Mouse (Mus musculus) limb, embryonic 10.5 days (tissue): ENCODE results near the gene Mpdz. TPM values are rescaled to one million over a fixed set of nuclear protein-coding genes. Genes with fewer than 3 reads are reported as not detected.

Experiments used
- DNase-seq: peaks from one replicate; pipeline ENCODE4 v3.0.0-alpha.2; 2017; ENCODE audit warnings: low spot score
- H3K27ac ChIP-seq: fragments of 300-500 bp; sonication (generic); 2 replicates; pipeline ENCODE4 v1.5.1; 2016; ENCODE audit warnings: mild to moderate bottlenecking
- H3K27me3 ChIP-seq: fragments of 300-500 bp; sonication (generic); 2 replicates; pipeline ENCODE4 v1.6.1; 2016; ENCODE audit warnings: low read depth, mild to moderate bottlenecking; ENCODE audit not compliant: poor library complexity, severe bottlenecking
- H3K36me3 ChIP-seq: fragments of 300-500 bp; sonication (generic); 2 replicates; pipeline ENCODE4 v1.6.1; 2016; ENCODE audit warnings: mild to moderate bottlenecking, moderate library complexity
- H3K4me1 ChIP-seq: fragments of 300-500 bp; sonication (generic); 2 replicates; pipeline ENCODE4 v1.6.1; 2016
- H3K4me3 ChIP-seq: fragments of 300-500 bp; sonication (generic); 2 replicates; pipeline ENCODE4 v1.5.1; 2016; ENCODE audit warnings: mild to moderate bottlenecking, moderate library complexity
- H3K9me3 ChIP-seq: fragments of 300-500 bp; sonication (generic); replicated peaks from 2 replicates; pipeline ENCODE4 v1.6.1; 2016; ENCODE audit warnings: mild to moderate bottlenecking
- WGBS: fragments of 180-500 bp; shearing (Covaris S2); methylation state at CpG from one replicate; pipeline ENCODE4 v1.1.7; 2016; 5-methylcytosine and 5-hydroxymethylcytosine counted together
- polyA plus RNA-seq: library from polyadenylated mRNA; unstranded; fragments of >200 nt; fragmentation: Nextera tagmentation; extraction: Ambion mirVana; gene quantifications from 2 replicates; pipeline ENCODE4 v1.2.1, GENCODE M21; 2016

Gene Mpdz
- polyA plus RNA-seq, result 37.3 and 44.5 TPM in 2 replicates

- Histone ChIP-seq H3K36me3 (no peaks in the 10 kb centered on the region), H3K27me3 (no peaks in the 10 kb centered on the region; the same call in 1 of the 2 replicates), H3K27ac (peak within 1 kb of the TSS; percentile 100), H3K9me3 (no peaks in the 10 kb centered on the region), H3K4me3 (peak within 1 kb of the TSS; percentile 81), H3K4me1 (peaks cover 19% of the 10 kb centered on the region; the same call in 1 of the 2 replicates)
- under 1% methylated on average over 79 of the region's 97 CpGs for WGBS
- DNase-seq, result peak; percentile 83
Observed at GRCm38 (mm10) chr4:81442078-81442981, at the start of gene Mpdz. Gene Mpdz, minus strand, starts transcription at chr4:81442815.

- Histone ChIP-seq H3K27ac (no peak overlapping the region), H3K4me1 (no peaks in the 10 kb centered on the region), H3K36me3 (no peaks in the 10 kb centered on the region), H3K9me3 (no peaks in the 10 kb centered on the region), H3K4me3 (no peak overlapping the region), H3K27me3 (no peaks in the 10 kb centered on the region)
- WGBS, result 82% methylated on average over 2 of the region's 2 CpGs
- no peak for DNase-seq
Observed at GRCm38 (mm10) chr4:81490556-81490955, 47.9 kb upstream of the Mpdz start.

GRCm38 (mm10) chr4:81484603-81485002, 42.0 kb upstream of the Mpdz start:
- Histone ChIP-seq H3K4me1 (peaks cover 4% of the 10 kb centered on the region; the same call in 1 of the 2 replicates), H3K27ac (no peak overlapping the region), H3K4me3 (no peak overlapping the region), H3K36me3 (no peaks in the 10 kb centered on the region), H3K9me3 (no peaks in the 10 kb centered on the region), H3K27me3 (no peaks in the 10 kb centered on the region)
- 79% methylated on average over 7 of the region's 7 CpGs for WGBS
- DNase-seq, result no peak

GRCm38 (mm10) chr4:81483887-81484602, 41.4 kb upstream of the Mpdz start:
- Histone ChIP-seq H3K27ac (no peak overlapping the region), H3K4me3 (no peak overlapping the region), H3K9me3 (no peaks in the 10 kb centered on the region), H3K27me3 (no peaks in the 10 kb centered on the region), H3K4me1 (peaks cover 4% of the 10 kb centered on the region; the same call in 1 of the 2 replicates), H3K36me3 (no peaks in the 10 kb centered on the region)
- DNase-seq, result no peak
- 84% methylated on average over 18 of the region's 18 CpGs for WGBS

GRCm38 (mm10) chr4:81483159-81483558, 40.5 kb upstream of the Mpdz start:
- H3K4me1 ChIP-seq, result peaks cover 4% of the 10 kb centered on the region; the same call in 1 of the 2 replicates
- H3K4me3 ChIP-seq, result no peak overlapping the region
- no peak for DNase-seq
- no peaks in the 10 kb centered on the region for H3K9me3 ChIP-seq
- H3K27me3 ChIP-seq, result no peaks in the 10 kb centered on the region
- 28% methylated on average over 6 of the region's 6 CpGs for WGBS
- H3K36me3 ChIP-seq, result no peaks in the 10 kb centered on the region
- no peak overlapping the region for H3K27ac ChIP-seq

GRCm38 (mm10) chr4:81466821-81467220, 24.2 kb upstream of the Mpdz start:
- Histone ChIP-seq H3K27ac (no peak overlapping the region), H3K4me3 (no peak overlapping the region), H3K4me1 (no peaks in the 10 kb centered on the region), H3K9me3 (no peaks in the 10 kb centered on the region), H3K36me3 (no peaks in the 10 kb centered on the region), H3K27me3 (no peaks in the 10 kb centered on the region)
- DNase-seq, result no peak
- WGBS, result 89% methylated on average over 4 of the region's 4 CpGs

- Histone ChIP-seq H3K36me3 (no peaks in the 10 kb centered on the region), H3K9me3 (no peaks in the 10 kb centered on the region), H3K4me1 (no peaks in the 10 kb centered on the region), H3K27me3 (no peaks in the 10 kb centered on the region), H3K4me3 (no peak overlapping the region), H3K27ac (no peak overlapping the region)
- WGBS, result 87% methylated on average over 3 of the region's 3 CpGs
- no peak for DNase-seq
Observed at GRCm38 (mm10) chr4:81465172-81465571, 22.6 kb upstream of the Mpdz start.

GRCm38 (mm10) chr4:81462253-81462652, 19.6 kb upstream of the Mpdz start:
- 80% methylated on average over 4 of the region's 4 CpGs for WGBS
- DNase-seq, result no peak
- Histone ChIP-seq H3K4me1 (no peaks in the 10 kb centered on the region), H3K27me3 (no peaks in the 10 kb centered on the region), H3K27ac (no peak overlapping the region), H3K4me3 (no peak overlapping the region), H3K36me3 (no peaks in the 10 kb centered on the region), H3K9me3 (no peaks in the 10 kb centered on the region)

GRCm38 (mm10) chr4:81458921-81459320, 16.3 kb upstream of the Mpdz start:
- no peak for DNase-seq
- no peak overlapping the region for H3K27ac ChIP-seq
- no peak overlapping the region for H3K4me3 ChIP-seq
- H3K9me3 ChIP-seq, result no peaks in the 10 kb centered on the region
- H3K36me3 ChIP-seq, result no peaks in the 10 kb centered on the region
- no peaks in the 10 kb centered on the region for H3K4me1 ChIP-seq
- 72% methylated on average over 1 of the region's 1 CpGs for WGBS
- no peaks in the 10 kb centered on the region for H3K27me3 ChIP-seq

GRCm38 (mm10) chr4:81453806-81454205, 11.2 kb upstream of the Mpdz start:
- 90% methylated on average over 3 of the region's 3 CpGs for WGBS
- no peak for DNase-seq

GRCm38 (mm10) chr4:81452183-81452582, 9.6 kb upstream of the Mpdz start:
- Histone ChIP-seq H3K27ac (no peak overlapping the region), H3K36me3 (no peaks in the 10 kb centered on the region), H3K9me3 (no peaks in the 10 kb centered on the region), H3K27me3 (no peaks in the 10 kb centered on the region), H3K4me3 (no peak overlapping the region), H3K4me1 (peaks cover 5% of the 10 kb centered on the region)
- 29% methylated on average over 2 of the region's 2 CpGs for WGBS
- DNase-seq, result no peak

More at GRCm38 (mm10) chr4:81453806-81454205, 11.2 kb upstream of the Mpdz start:
- Histone ChIP-seq H3K27ac (no peak overlapping the region), H3K4me1 (peaks cover 5% of the 10 kb centered on the region), H3K4me3 (no peak overlapping the region), H3K27me3 (no peaks in the 10 kb centered on the region), H3K36me3 (no peaks in the 10 kb centered on the region), H3K9me3 (no peaks in the 10 kb centered on the region)

- no peaks in the 10 kb centered on the region for H3K9me3 ChIP-seq
- WGBS, result 93% methylated on average over 4 of the region's 4 CpGs
Observed at GRCm38 (mm10) chr4:81449413-81449812, 6.8 kb upstream of the Mpdz start.

GRCm38 (mm10) chr4:81443566-81443965, 951 bp upstream of the Mpdz start:
- H3K27ac ChIP-seq, result no peak overlapping the region
- no peaks in the 10 kb centered on the region for H3K36me3 ChIP-seq
- no peak for DNase-seq
- 88% methylated on average over 5 of the region's 5 CpGs for WGBS
- peaks cover 19% of the 10 kb centered on the region; the same call in 1 of the 2 replicates for H3K4me1 ChIP-seq
- no peaks in the 10 kb centered on the region; the same call in 1 of the 2 replicates for H3K27me3 ChIP-seq
- no peaks in the 10 kb centered on the region for H3K9me3 ChIP-seq
- H3K4me3 ChIP-seq, result no peak overlapping the region

More at GRCm38 (mm10) chr4:81449413-81449812, 6.8 kb upstream of the Mpdz start:
- Histone ChIP-seq H3K27ac (no peak overlapping the region), H3K36me3 (no peaks in the 10 kb centered on the region), H3K4me3 (no peak overlapping the region), H3K4me1 (peaks cover 5% of the 10 kb centered on the region), H3K27me3 (no peaks in the 10 kb centered on the region)
- DNase-seq, result no peak
